Mouse (Mus musculus) lung, postnatal 10 days (tissue): Measurements from ENCODE around the gene Foxe1.

Experiments
- DNase-seq: peaks from one replicate; pipeline ENCODE4 v3.0.0; 2021

Foxe1 gene

DNA sequence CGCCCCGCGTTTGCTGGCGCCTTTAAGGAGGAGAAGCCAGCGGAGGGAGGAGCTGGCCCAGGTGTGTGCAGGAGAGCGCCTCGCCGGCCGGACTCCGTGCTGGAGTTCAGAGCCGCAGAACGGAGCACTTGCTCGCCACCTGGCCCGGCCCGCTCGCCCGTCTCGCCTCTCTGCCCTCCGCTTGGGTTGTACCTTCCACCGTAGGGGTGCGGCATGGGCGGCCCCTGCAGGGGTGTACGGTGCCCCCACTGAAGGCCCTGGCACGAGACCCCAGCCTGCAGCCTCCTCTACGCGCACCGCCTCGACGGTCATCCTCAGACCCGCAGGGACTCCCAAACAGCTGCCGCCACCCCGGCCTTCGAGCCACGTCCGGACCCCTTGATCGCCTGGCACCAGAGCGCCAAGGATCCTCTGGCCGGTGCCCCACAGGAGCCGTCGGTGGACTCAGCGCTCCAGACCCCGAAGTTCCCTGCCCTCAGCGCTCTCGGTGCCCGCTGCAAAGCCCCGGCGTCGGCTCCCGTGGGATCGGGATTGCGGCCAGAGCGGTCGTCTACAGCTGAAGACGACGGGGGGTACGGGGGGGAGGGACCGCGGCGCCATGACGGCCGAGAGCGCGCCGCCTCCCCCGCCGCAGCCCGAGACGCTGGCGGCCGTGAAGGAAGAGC lies at the start of gene Foxe1:
TSS of gene Foxe1 (plus strand) at position 14 of the 665 bp plus-strand sequence.
- no peak for DNase-seq

DNA sequence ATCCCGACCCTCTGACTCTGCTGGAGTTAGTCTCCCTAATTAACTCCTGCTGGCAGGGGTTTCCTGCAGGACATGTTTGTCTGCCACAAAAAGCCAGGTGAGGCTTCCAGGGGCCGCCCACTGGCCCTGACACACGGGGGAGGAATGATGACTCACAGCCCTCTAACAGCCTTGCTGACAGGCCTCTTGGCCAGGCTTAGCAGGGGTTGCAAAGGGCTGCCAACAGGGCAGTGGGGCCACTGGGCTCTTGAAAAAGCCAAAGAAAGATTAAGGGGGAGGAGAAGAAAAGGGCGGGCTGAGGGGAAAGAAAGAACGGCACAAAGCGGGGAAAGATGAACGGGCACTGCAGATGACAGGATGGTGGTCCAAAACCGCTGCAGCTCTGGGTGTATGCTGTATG lies 39.3 kb upstream of the Foxe1 start:
- DNase-seq, result peak; percentile 73

DNA sequence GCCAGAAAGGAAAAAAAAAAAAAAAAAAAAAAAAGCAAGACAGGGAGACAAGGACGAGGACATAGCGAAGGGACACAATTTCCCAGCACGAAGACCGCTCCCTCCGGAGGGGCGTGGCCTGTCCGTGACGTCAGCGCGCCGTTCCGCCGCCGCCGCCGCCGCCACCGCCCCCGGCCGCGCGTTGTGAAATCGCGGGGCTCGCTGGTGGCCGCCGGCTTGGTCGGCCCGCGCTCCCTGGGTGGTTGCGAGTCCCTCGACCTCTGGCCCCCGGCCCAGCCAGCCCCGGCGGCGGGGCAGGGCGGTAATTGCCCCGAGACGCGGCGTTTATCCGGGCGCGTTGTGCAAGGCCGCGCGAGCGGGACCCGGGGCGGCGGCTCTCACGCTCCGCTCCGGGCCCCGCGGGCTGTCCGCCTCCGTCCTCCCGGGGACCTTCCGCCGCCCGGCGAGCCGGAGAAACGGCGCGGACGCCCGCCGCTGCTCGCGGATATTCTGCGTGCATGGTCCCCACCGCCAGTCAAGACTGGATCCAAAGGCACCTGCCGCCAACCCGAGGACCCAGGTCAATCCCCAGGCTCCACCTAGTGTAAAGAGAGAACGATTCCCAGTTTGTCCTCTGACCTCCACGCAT lies 38.5 kb upstream of the Foxe1 start:
- DNase-seq, result peak; percentile 87

DNA sequence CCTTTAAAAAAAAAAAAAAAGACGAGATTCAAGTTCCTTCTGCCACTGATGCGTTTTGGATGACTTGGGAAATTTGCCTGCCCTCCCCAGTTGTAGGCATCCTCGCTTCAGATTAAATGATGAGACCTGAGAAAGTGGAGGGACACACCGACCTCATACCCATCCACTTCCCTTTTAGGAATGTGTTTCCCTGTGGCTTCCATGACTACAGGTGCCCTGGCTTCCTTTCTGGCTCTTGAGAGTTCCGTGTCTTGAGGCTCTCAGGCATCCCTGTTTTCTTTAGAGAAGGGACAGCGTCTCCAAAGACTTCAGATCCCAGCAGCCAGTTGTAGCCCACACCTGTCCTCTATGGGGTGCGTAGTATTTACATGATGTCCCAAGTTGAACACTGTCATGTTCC lies 38.0 kb upstream of the Foxe1 start:
- no peak for DNase-seq

DNA sequence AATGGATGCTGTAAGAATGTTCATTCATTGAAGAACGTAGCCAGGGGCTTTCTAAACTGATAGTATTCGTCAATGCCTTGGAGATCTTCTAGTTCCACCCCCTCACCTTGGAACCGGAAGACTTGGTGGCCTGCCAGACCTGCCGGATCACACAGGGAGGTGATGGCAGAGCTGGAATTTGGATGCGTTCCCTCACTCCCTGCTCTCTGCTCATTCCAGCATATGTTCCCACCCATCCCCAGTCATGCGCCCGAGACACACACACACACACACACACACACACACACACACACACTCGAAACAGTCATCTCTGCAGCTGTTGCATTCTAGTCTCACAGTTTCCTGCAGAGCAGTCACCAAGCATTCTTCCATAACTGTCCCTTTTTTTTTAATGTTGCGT lies 36.1 kb upstream of the Foxe1 start:
- peak; percentile 66 for DNase-seq

DNA sequence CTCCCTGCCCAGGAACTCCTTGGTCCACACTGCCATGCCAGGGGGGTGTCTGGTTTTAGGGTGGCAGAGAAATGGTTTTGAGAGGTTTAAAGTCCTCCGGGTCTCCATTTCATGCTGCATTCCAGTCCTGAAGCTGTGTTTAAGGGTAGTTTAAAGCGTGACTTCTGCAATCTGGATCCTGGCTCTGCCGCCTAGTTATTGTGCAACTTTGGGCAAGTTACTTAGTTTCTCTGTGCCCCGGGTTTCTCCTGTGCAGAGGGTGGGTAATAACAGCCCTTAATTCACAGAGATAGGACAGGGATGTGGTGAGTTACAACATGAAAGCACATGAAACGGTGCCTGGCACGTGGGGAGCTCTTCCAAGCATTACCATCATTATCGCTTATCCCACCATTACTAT lies 35.5 kb upstream of the Foxe1 start:
- no peak for DNase-seq

DNA sequence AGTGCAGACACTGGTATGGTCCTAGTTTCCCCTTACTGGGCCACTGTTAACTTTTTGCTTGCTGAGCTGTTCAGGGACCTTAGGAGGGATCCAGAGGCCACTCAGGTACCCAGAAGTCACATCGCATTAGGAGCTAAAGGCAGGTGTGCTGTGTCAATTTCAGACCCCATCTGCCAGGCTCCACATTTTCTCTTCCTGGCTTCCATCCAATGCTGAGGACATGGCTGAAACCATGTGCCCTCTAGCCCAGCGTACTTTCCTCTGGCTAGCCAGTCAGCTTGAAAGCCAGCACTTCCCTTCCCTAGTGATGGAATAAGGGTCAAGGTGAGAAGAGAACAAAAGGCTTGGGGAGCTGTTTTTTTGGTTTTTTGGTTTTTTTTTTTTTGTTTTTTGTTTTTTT lies 31.8 kb upstream of the Foxe1 start:
- no peak for DNase-seq

DNA sequence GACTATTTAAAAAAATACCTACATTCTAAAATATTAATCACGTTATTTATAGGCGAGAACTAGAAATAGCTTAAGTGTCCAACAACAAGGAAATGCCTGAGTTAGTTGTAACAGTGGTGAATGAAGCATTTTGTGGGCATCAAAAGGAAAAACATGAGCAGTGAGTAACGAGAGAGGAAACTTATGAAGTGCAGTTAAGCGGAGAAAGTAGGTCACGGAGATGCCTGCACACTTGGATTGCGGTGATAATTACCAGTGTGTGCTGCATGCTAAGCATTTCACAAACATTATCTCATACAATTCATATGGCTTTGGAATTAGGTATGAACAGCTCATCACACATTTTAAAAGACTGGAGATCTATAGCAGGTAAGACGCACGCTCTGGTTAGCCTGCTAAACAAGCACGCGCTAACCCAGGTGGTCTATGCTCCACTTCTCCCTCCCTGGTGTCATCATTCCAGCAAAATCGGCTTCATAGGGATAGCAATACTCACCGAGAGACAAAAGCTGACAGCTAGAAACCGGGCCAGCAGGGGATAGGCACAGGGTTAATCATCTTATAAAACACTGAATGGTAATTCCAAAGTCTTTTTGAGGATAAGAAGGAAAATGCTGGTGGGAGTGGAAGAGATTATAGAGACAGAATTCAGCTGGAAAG lies 21.5 kb upstream of the Foxe1 start:
- DNase-seq, result no peak

DNA sequence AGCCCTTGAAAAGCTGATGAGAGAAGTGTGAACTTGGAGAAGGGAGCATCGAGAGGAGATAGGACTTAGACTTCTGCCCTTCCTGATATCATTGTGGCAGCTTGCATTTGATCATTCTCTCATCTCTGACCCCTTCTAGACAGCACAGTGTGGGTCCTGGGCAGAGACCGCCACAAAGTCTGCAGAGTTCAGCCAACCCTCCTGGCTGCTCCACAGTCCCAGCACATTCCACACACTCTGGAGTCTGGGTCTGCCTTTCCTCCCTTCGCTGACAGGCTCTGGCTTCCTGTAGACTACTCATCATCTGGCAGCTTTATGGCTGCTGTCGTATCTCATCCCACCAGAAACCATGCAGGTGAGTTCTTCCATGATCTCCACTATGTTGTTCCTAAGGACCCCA lies 20.7 kb upstream of the Foxe1 start:
- DNase-seq, result no peak

DNA sequence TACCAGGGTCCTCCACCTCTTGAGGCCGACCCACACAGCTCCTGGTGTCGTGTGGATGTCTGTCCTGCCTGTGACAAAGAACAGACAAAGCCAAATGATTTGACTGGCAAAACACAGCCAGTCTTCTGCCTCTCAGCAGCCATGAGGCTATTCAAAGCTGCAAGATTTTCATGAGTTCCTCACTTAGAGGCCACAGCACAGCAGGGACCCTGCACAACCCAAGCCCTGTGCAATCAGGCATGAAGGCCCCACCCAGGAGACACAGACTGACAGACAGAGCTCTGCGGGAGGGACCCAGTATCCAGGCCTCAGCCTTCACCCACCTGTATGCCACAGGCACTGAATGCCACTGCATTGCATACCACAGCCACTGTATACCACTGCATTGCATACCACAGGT lies 14.5 kb upstream of the Foxe1 start:
- no peak for DNase-seq

DNA sequence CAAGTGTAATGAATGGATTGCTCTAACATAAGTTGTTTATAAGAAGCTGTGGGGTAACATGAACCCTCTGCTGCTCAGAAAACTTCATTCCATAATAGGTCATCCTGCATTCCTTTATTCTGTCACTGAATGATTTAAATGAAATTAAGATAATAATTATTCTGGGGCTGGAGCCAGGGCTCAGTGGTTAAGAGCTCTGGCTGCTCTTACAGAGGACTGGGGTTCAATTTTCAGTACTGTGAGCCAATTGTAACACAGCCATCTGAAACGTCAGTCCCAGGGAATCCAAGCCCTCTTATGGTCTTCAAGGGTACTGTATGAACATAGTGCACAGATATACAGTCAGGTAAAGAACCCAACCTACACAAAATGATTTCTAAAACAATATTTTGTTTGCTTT lies 7.6 kb upstream of the Foxe1 start:
- DNase-seq, result no peak

DNA sequence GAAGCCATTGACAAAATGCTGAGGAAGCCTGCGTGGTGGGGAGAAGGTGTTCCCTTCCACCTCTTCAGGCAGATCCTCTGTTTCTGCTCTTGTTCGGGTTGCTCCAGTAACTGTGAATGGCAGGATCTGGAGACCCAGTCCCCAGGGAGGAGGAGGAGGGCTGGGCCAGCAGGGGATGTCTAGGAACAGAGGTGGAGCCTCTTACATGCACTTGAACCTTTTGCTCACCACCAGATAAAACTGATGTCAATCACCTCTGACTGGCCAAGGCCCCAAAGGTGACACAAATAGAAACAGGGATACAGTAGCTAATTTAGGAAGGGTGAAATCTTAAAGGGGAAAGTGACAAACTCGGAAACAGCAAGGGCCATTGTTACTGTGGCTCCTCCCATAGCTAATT lies 5.4 kb upstream of the Foxe1 start:
- DNase-seq, result no peak

DNA sequence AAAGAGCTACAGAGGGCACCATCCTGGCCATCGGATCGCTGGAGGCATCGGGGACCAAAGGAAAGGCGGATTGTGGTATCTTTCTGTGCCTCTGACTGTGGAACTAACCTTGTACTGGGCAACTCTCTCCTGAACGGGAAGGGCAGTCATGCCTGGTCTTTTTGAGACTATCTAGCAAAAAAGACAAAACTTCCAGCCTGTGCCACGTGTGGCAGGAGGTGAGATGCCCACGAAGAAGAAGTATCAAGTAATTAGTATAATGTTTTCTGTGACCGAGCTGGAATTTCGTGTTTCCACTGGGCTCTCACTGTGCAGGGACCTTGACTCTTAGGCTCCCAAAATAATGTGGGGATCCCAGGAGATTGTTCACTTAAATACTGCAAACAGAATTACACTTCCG lies 4.4 kb upstream of the Foxe1 start:
- DNase-seq, result no peak

DNA sequence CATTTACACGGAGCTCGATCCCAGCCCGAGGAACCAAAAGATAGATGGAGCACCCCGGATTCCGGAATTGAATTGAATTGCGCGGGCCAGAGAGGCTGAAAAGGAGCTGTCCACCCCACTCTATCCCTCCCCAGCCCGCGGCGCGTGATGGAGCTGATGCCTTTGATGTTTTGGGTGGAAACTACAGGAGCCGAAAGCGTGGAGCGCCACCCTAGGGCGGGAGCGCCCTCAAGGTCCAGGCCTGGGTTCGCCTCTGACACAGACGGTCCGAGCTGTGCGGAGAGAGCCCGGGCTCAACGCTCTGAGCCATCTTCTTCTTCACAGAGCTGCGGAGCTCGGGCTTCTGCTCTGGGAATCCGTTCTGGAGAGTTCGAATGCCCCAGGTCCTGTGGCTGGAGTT lies 3.8 kb upstream of the Foxe1 start:
- DNase-seq, result no peak

DNA sequence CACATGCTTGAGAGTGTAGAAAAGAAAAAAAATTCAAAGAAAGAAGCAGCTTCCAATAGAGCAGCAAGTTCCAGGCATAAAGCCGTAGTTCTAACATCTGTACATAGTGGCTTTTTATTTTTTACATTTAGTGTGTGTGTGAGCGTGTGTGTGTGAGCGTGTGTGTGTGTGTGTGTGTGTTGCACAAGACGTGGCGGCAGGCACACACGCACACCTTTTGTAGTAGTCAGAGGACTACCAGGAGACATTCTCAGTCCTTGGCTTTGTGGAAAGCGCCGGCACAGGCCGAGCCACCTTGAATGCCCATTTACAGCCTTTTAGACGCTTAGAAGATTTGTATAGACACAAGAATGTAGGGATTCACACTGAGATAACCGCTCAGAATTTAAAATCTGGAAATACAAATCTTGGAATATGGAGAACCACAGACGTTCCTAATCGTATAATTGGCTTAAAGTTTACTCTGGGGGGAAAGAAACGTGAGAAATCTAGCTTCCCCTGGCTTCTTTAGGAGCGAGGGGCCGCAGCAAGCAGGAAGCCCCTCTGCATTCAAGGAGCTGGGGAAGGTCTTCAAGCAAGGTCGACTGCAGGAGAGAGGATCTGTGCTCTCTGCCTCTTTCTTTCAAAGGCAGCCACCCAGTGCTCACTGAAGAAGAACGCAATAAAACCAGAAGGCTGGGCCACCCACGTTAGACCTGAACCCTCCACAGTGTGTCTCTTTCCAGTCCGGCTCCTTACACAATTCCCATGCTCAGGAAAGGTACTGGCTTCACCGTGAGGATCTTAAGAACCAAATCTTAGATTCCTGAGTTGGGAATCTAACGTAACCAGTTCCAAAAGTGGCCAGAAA lies 1.4 kb upstream of the Foxe1 start:
- no peak for DNase-seq

DNA sequence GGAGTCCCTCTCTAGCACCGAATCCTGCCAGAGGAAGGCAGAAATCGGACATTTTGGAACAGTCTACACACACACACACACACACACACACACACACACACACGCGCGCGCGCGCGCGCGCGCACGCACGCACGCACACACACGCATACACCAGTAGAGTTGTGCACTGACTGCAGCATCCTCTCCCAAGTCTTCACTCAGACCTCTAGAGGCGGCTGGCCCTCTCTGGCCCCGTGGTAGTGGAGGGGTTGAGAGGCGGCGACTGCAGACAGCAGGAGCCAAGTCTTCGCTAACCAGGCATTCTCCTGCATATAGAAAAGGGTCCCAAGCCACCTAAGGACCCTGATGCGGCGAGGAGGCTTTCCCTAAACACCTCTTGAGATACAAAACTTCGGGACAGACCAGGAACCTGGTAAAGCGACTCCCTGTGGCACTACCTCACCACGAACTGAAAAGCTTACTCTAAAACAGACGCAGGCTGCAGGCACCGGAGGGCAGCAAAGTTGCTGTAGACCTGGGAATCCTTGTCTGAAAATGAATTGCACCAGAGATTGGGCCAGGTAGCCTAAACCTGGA lies 610 bp upstream of the Foxe1 start:
- no peak for DNase-seq

DNA sequence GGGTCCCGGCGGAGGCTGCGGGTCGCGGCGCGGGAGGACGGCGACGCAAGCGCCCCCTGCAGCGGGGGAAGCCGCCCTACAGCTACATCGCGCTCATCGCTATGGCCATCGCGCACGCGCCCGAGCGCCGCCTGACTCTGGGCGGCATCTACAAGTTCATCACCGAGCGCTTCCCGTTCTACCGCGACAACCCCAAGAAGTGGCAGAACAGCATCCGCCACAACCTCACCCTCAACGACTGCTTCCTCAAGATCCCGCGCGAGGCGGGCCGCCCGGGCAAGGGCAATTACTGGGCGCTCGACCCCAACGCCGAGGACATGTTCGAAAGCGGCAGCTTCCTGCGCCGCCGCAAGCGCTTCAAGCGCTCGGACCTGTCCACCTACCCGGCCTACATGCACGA lies 879 bp downstream of the Foxe1 start:
- DNase-seq, result no peak

DNA sequence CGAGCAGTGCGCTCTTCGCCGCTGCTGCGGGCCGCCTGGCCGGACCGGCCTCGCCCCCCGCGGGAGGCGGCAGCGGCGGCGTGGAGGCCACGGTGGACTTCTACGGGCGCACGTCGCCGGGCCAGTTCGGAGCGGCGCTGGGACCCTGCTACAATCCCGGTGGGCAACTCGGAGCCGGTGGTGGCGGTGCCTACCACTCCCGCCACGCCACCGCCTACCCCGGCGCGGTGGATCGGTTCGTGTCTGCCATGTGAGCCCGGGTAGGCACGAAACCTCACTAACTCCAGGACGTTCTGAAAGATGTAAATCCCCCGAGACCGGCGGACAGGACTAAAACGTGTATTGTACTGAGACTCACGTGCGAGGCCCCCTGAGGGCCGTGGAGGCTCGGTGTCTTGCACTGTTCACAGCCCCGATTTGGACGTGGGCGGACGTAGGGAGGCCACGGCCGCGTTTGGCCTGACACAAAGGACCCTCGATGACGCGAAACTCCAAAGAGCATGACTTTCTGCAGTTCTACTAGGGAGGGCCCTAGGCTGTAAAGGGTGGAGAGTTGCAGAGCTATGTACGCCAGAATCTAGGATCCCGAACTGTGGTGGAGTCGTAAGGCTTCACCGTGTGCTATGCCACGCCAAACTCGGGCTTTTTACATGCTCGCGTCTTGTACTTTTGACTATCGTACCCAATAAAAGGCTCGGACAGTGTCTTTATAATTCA lies 1.8 kb downstream of the Foxe1 start:
- no peak for DNase-seq

DNA sequence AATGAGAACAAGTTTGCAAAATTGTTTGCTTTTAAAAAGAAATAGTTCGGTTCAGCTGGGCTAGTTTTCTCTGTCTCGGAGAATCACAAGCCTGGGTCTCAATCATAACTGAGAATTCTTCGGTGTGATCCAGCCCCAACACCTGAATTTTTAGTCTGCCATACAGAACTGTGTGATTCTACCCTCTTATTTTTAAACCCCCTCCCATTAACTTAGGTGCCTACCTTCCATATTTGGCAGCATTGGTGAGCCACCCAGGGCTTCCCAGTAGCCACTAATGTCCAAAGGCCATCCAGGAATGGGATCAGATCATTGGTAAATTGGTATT lies 2.3 kb downstream of the Foxe1 start:
- DNase-seq, result no peak

DNA sequence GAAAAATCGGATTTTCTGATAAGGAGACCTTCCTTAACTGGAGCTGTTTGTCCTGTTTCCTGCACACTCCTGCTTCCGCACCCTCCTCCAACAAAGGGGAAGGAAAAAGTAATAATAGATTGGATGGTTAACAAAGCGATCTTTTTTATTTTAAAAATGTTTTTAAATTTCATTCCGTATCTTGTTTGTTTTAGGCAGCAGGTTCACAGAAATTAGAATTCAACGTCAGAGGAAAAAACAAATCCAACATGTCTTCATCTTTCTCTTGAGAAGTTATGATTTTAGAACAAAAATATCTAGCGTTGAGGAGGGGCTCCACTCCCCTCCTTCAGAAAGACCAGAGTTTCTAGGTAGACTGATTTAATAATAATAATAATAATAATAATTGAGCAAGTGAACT lies 2.8 kb downstream of the Foxe1 start:
- DNase-seq, result no peak

DNA sequence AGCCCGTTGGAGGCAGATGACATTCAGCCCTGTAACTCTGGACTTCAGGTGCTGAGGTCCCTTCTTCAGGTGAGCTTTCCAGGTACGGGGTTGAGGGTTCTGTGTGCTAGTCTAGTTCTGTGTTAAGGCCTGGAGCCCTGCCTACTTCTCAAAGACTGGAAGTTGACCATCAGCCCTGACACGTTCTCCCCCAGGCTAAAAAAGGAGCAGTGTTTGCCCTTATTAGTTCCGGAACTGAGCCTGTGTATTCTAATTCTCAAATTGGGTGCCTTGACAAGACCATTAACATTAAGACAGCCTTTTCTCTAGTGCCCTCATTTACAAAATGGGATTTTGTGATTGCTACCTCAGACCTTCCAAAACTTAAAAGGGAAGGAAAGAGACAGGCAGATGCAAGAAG lies 3.7 kb downstream of the Foxe1 start:
- DNase-seq, result no peak

DNA sequence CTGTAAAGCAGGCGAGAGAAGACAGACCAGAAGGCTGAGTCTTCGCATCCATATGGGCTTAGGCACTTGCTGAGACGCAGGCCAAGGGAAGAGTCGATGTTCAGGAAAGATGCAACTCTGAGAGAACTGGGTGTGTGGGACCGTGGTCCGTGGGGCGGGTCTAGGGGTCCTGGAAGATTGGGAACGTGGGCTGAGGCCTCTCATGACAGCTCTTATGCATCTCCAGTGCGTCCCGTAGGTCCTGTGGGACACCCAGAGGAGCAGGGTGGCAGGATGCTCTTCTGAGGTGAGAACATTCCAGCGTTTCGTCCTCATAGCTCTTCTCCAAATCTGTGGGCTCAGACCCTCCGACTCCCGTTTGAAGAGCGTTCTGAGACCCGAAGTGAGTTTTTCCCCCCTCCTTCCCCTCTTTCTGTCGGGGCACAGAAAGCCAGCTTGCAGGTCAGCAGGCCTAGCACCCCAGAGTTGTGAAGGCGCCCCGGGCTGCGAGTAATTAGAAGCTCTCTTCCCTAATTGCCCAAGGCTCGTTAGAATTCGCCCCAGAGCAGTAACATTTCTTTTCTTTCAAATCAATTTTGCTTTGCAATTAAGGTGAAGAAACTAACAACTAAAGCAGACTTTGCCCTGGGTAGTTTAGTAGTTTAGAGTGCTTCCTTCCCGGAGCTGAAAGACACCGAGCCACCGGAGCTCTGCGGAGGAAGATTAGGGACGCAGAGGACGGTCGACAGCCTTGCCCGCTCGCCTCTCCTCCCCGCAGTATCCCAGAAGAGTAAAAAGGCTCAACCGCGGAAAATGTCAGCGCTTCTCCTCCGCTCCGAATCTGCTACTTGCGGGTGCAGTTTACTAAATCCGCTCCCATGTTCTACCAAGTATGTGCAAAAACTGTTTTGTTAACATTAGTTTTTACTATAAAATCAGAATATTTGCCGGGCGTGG lies 4.4 kb downstream of the Foxe1 start:
- DNase-seq, result no peak
